Mouse (Mus musculus) intestine, embryonic 16.5 days (tissue): ENCODE measurements around the gene Rtcb. TPM values are rescaled to one million over a fixed set of nuclear protein-coding genes. Genes with fewer than 3 reads are reported as not detected.
A peak's percentile ranks its signal among the peaks of the same experiment; 100 is the strongest.

Experiments
- ATAC-seq: fragments of 200-750 bp; cut with Nextera tagmentation; 2 replicates; pipeline ENCODE4 v1.8.0; 2017; ENCODE audit warnings: moderate TSS enrichment, moderate library complexity
- H3K27ac ChIP-seq: fragments of 300-500 bp; sonication (generic); 2 replicates; pipeline ENCODE4 v1.5.1; 2014; ENCODE audit warnings: mild to moderate bottlenecking, low read length
- H3K27me3 ChIP-seq: fragments of 300-500 bp; sonication (generic); replicated peaks from 2 replicates; pipeline ENCODE4 v1.6.1; 2014; ENCODE audit warnings: low read length, control low read depth, mixed read lengths; ENCODE audit not compliant: control insufficient read depth, insufficient read depth
- H3K36me3 ChIP-seq: fragments of 300-500 bp; sonication (generic); 2 replicates; pipeline ENCODE4 v1.6.1; 2014; ENCODE audit warnings: low read length, control low read depth; ENCODE audit not compliant: control insufficient read depth, insufficient read depth
- H3K4me1 ChIP-seq: fragments of 300-500 bp; sonication (generic); 2 replicates; pipeline ENCODE4 v1.6.1; 2014; ENCODE audit warnings: low read length, control low read depth, mixed read lengths; ENCODE audit not compliant: control insufficient read depth, insufficient read depth
- H3K4me2 ChIP-seq: fragments of 300-500 bp; sonication (generic); 2 replicates; pipeline ENCODE4 v1.6.1; 2014; ENCODE audit warnings: low read depth, low read length, control low read depth
- H3K4me3 ChIP-seq: fragments of 300-500 bp; sonication (generic); 2 replicates; pipeline ENCODE4 v1.5.1; 2014; ENCODE audit warnings: mild to moderate bottlenecking, low read length
- H3K9ac ChIP-seq: fragments of 300-500 bp; sonication (generic); 2 replicates; pipeline ENCODE4 v1.6.1; 2014; ENCODE audit warnings: low read depth, low read length
- H3K9me3 ChIP-seq: fragments of 300-500 bp; sonication (generic); 2 replicates; pipeline ENCODE4 v1.6.1; 2016; ENCODE audit warnings: low read length, control low read depth; ENCODE audit not compliant: control insufficient read depth
- WGBS: fragments of 180-500 bp; shearing (Covaris S2); extraction: QIAGEN DNeasy Blood & Tissue Kit; methylation state at CpG from one replicate; pipeline ENCODE4 v1.1.7; 2014; 5-methylcytosine and 5-hydroxymethylcytosine counted together
- polyA plus RNA-seq: library from polyadenylated mRNA; unstranded; fragments of >200 nt; fragmentation: Nextera tagmentation; extraction: Ambion mirVana; gene quantifications from 2 replicates; pipeline ENCODE4 v1.2.1, GENCODE M21; 2015

Gene Rtcb
- polyA plus RNA-seq, 1 experiment from 2014 or later, result 157 TPM

GRCm38 (mm10) chr10:85916498-85917309 is 40.9 kb downstream of the Rtcb start, which contains the start of gene Prdm4:
Prdm4 (minus strand) TSS chr10:85917142.
- WGBS, result under 1% methylated on average over 83 of the region's 90 CpGs
- no peaks in the 10 kb centered on the region for H3K9me3 ChIP-seq
- peaks cover 8% of the 10 kb centered on the region for H3K4me1 ChIP-seq
- peak within 1 kb of the TSS; percentile 86 for H3K4me3 ChIP-seq
- ATAC-seq, result peak; percentile 99
- no peaks in the 10 kb centered on the region for H3K36me3 ChIP-seq
- peak within 1 kb of the TSS; percentile 91 for H3K27ac ChIP-seq
- H3K9ac ChIP-seq, result peak within 1 kb of the TSS; percentile 88
- no peaks in the 10 kb centered on the region for H3K27me3 ChIP-seq
- H3K4me2 ChIP-seq, result peak within 1 kb of the TSS; percentile 77

Other genes with a start within 250 kb of the Rtcb start
- 55.8 and 59.1 TPM in 2 replicates for gene Pwp1, start 128.3 kb downstream of the Rtcb start, polyA plus RNA-seq
- 11.6 and 12.7 TPM in 2 replicates for gene Prdm4, start 40.7 kb downstream of the Rtcb start, polyA plus RNA-seq
- gene Ascl4, start 30.1 kb downstream of the Rtcb start, polyA plus RNA-seq, result 0.06 and 0.18 TPM in 2 replicates
- gene Bpifc, start 54.1 kb upstream of the Rtcb start, polyA plus RNA-seq, result 0.05 TPM in 1 of 2 replicates, not detected in the other
- 29.9 and 32.8 TPM in 2 replicates for gene Fbxo7, start 64.1 kb upstream of the Rtcb start, polyA plus RNA-seq